Mouse (Mus musculus): ENCODE data around the gene Zfp365.
A peak's percentile ranks its signal among the peaks of the same experiment; 100 is the strongest.

The Zfp365 gene

DNA sequence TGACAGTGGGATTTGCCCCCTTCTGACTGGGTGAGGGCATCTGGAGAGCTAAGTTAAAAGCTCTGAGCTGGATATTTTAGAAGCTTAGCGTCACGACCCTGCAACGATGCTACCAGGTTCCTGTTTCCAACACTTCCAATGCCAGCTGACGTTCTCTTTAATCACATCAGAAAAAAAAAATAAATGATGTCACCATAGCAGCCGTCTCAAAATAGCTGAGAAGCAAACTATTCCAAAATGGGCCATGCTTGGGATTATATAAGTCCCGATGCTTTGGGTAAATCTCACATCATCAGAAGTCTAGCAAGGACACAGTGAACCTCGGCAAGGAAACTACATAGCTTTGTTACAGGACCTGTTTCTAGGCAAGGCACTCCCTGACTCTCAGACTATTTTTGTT is 9.1 kb downstream of the Zfp365 start:
- DNase-seq (ENCODE audit: low read depth, low spot score) = peak; percentile 88

DNA sequence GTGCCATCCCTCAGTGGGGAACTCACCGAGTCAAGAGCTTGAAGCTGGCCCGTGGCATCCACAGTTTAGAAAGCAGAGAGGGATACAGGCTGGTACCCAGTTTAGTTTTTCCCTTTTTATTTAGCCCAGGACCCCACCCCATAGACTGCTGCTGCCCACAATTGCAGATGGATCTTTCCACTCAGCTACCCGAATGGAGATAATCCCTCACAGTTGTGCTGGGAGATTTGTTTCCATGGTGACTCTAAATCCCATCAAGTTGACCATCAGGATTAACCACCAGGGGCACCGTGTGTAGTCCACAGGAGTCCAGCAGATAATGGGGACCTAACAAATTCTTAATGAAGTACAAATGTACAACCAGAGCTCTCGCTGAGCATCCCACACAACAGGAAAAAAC is 11.3 kb downstream of the Zfp365 start:
- DNase-seq (ENCODE audit: low read depth, low spot score) = no peak

DNA sequence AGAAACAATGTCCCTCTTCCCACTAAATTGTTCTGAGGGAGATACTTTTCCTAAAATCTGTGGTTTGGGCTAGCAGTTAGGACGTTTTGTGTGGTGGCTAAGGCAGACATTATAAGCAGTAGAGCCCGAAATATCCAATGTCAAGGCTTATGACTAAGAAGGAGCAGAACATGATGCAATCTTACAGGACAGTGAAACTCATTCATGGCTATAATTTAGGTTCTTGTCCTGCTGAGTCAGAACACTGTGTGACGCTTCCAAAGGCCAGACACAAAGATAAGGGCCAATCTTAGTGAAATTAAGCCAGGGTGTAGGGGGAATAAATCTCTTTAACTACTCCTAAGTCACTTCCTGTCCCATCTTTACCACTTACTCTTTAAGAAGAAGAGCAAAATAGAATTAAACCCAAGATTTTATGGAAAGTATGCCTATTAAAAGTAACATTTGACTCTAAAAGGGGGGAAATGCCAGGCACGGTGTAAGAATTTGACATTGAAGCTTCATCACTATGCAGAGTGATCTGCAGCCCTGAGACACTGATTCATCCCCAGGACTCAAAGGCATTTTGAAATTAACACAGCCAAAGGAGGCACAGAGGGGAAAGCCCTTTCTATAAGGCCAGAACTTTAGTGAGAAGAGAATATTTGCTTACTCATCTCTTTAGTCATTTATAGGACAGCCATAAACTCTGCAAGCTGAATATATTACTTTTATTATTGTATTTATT is 13.3 kb downstream of the Zfp365 start:
- peak; percentile 52 for DNase-seq (ENCODE audit: low read depth, low spot score)

DNA sequence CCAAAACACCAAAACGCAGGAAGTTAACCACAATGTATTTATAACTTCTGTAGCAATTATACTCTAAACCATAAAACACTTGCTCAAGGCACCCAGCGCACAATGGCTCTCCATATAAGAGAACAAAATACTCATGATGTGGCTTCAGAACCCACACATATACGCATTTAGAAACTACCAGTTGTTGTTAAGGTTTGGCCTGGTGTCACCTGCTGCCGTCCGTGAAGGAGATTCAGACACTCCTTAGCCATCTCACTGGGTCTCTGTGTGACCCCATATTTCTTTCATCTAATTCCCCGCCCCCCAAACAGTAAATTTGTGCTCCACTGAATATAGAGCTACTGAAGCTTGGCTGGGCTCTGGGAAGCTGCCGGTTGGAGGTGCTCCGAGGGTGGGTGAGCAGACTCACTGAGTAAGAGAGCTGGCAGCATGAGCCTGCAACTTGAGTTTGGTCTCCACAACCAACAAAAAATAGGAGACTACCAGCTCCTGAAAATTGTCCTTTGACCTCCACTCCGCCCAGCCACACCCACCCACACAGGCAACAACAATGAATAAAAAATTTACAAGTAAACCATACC is 14.0 kb downstream of the Zfp365 start:
- peak; percentile 58 for DNase-seq (ENCODE audit: low read depth, low spot score)

DNA sequence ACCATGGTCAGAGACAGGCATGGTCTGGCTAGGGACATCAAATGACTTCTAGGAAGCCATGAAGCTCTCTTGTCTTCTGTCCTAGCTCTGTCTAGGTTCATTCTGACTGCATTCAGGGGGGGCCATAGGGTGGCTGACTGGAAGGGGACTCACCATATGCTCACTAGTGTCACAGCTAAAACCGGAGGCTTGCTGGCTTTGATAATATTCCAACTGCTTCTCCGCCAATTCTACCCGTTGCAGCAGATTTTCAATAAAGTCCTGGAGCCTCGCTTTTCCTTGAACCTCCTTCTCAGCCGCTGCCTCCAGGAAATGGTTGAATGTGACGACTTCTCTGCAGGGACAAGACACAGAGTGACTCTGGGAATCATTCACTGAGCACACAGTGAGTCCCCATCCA is 15.2 kb downstream of the Zfp365 start:
- DNase-seq (ENCODE audit: low read depth, low spot score) = peak; percentile 77

DNA sequence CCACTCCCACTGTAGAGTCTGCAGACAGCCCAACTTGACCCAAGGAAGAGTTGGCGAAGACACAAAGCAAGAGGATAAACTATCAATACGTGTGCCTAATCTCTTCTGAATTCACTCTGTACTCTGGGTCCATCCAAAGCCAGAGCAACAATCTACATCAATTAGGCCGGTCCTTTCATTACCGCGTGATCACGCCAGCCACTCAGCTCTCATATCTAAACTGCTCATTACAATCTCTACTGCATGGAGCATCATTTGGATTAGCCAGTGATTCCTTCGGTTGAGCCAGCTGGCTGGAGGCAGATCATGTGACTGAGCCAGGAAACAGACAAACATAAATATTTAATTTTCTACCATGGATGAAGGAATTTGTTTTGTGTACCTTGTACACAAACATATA is 17.8 kb downstream of the Zfp365 start:
- no peak for DNase-seq (ENCODE audit: low read depth, low spot score)

DNA sequence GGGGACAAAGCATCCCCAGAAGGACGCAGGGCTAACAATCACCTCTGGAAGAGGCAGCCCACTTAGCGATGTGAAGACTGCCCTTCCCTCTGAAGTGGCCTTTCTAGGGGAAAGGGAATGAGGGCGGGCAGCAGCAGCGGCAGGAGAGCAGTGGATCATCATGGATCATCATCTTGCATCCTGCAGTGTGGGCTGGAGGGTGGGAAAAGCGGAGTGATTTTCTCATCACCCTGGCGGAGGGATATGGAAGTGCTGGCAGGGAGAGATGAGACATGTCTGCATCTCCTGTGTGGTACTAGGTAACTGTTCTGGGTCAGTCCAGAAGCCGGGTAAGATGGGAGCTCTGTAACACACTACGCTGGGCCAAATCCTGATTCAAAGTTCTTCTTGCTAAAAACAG is 18.4 kb downstream of the Zfp365 start:
- peak; percentile 78 for DNase-seq (ENCODE audit: low read depth, low spot score)

DNA sequence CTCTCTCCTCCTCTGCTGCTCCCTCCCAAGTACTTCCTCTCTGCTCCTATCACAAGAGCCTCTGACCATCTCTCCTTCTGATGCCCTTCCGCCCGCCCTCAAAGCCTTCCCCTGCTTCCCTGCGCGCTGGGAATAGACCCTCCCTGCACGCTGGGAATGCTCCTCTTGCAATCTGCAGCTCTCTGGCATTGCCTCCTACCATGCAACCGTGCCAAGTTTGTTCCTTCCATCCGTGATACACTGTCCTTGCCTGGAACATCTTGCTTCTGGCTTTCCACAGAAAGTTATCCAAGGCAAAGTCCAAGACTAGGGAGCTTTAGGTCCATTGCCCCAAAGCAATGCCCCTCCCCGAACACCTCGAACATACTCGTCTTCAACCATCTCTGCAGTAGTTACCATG is 19.2 kb downstream of the Zfp365 start:
- DNase-seq (ENCODE audit: low read depth, low spot score) = peak; percentile 70

DNA sequence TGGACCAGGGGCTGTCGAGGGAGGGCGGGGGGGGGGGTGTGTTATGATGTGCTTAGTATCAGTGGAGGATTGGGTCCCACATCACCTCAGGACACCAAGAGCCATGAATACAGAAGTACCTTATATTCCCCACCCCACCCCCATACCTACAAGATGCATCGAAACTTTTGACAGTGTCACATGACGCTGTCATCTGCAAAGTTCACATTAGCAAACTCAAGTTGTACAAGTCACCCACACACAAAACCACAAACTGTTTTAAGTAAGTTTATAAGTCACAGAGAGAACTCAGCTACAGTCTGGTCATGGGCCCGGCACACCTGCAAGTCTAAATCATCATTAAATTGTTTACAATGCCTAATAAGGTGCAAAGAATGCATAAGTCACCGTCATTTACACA is 21.3 kb downstream of the Zfp365 start:
- no peak for DNase-seq (ENCODE audit: low read depth, low spot score)

DNA sequence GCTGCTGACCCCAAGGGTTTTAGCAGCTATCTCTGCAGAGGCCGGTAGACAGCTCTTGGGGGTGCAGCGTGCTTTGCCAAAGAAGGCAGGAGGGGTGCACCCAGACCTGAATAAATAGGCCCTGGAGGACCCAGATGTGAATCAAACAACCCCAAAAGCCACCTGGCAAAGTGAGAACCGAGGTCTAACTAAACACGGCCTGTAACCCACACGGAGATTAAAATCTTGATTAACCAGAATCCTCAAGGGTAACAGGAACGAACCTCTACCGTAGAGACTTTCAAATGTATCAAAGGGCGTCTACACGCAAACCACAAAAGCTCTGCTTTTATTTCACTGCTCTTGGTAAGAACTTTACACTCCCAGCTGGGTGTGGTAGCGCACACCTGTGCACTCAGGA is 24.5 kb downstream of the Zfp365 start:
- DNase-seq (ENCODE audit: low read depth, low spot score) = no peak

DNA sequence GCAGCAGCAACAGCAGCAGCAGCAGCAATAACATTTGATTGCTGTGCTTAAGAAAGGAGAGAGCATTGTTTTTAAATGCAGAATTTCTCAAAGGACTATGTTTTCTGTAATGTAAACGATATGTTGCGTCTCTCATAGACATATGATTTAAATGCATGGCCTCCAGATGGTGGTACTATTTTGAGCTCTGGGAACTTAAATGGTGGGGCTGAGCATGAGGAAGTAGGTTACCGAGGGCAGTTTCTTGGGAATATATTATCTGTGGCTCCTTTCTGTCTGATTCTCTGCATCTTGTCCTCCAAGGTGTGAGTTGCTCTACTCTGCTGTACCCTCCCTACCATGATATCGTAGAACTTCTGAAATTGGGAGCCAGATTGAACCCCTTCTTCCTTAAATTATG is 31.8 kb downstream of the Zfp365 start:
- DNase-seq (ENCODE audit: low read depth, low spot score) = peak; percentile 47

DNA sequence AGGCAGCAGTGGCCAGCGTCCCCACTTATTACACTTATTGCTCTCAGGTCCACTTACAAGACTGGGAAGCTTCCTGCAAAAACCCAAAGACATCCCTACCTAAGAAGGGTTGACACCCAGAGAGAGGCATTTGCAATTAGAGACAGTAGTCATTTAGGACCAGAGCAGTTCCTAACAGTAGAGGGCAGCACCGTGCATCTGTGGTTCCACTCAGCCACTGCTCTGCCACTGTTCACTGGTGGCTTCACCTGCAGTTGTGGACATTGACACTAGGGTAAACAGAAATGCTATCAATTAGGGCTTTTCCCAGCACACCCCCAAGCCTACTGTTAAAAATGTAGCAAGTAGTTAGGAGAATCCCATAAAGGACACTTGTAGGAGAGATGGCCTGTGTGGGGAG is 40.7 kb downstream of the Zfp365 start:
- DNase-seq (ENCODE audit: low read depth, low spot score) = peak; percentile 85

DNA sequence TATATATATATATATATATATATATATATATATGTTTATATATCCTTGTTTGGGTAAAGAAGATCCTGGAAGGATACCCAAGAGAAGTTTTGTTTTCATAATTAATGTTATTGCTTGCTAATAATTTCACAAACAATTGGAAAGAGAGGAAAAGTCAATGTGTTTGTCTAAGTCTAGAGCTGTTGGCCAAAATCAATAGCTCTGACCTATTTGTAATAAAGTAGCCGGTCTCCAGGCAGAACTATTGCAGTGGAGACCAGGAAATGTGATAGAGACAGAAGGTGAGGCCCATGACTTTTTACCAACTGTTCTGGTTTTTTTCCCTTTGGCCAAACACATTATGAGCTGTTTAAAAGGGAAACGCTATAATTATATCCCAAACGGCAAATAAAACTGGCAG is 44.2 kb downstream of the Zfp365 start:
- no peak for DNase-seq (ENCODE audit: low read depth, low spot score)

DNA sequence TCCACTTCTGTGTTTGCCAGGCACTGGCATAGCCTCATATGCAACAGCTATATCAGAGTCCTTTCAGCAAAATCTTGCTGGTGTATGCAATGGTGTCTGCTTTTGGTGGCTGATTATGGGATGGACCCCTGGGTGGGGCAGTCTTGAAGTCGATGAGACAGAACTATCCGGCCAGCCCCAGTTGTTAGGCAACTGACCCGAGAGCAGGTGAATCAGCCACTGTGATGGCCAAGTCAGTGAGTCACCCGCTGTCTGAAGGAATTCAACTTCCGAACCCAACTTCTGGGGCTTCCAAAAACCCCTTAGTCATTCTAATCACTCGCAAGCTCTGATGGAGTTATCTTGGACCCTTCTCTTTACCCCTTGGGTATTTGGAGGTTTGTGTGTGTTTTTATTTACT is 46.6 kb downstream of the Zfp365 start:
- no peak for DNase-seq (ENCODE audit: low read depth, low spot score)

DNA sequence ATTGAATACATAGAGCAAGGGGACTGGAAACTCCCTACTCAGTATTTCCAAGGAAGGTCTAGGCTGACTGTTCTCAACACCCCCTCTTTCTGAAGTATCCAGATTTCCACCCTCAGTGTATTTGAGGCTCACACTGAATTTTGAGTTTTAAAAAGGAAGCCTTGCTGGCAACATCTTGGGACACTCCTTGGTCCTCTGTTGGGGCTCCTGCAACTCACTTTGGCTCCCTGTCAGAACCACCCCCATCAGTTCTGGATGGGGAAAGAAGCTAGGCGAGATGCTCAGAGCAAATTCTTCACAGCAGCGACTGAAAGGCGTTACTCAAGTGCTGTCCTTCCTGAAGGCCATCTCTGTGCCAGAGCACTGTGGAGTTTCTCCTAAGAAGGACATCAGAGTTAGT is 47.4 kb downstream of the Zfp365 start:
- DNase-seq (ENCODE audit: low read depth, low spot score) = peak; percentile 84

DNA sequence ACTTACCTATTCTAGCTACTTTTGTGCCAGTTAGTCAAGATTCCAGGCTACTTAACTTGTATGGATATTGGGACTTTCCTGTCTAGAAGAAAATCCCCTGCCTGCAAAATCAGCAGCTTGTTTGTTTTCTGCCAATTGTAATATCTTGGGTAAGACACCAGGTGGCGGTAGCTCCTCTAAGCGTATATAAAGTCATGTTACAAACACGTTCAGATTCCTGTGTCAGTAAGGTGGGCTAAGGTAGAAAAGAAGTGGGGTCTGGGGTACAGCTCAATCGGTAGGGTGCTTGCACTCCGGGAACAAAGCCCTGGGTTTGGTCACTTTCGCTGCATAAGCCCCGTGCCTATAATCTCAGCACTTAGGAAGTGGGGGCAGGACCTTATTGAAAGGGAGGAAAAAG is 50.1 kb downstream of the Zfp365 start:
- DNase-seq (ENCODE audit: low read depth, low spot score) = peak; percentile 66

DNA sequence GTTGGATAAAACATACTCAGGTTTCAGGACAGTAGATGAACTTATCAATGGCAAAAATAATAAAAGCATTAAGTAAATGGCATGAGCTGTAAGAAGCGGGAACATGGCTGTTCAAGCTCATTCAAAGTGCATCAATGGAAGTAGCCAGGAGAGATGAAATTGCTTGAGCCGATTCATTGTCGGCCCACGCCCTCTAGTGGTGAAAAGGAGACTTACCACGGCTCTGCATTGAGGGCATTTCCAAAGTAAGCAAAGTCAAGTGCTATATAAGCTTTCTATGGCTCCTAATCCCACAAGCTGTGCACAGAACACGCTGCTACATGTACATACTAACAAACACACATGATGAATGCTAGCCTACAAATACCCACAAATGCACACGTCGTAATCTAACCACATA is 53.6 kb downstream of the Zfp365 start:
- peak; percentile 88 for DNase-seq (ENCODE audit: low read depth, low spot score)

DNA sequence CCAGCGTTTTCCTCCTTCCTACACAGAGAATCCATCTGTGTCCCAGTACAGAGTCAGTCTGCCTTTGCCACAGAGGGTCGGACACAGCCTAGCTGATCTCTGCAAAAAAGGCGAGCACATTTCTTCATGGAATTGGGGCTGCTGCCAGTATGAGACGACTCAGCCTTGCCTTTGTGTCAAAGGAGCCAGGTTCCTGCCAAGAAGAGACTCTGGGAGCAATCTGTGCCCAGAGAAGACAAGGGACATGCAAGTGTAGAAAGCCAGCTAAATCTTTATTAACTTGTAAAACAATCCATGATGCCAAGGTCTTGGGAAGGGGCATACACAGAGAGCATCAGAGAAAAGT is 54.9 kb downstream of the Zfp365 start:
- no peak for DNase-seq (ENCODE audit: low read depth, low spot score)

DNA sequence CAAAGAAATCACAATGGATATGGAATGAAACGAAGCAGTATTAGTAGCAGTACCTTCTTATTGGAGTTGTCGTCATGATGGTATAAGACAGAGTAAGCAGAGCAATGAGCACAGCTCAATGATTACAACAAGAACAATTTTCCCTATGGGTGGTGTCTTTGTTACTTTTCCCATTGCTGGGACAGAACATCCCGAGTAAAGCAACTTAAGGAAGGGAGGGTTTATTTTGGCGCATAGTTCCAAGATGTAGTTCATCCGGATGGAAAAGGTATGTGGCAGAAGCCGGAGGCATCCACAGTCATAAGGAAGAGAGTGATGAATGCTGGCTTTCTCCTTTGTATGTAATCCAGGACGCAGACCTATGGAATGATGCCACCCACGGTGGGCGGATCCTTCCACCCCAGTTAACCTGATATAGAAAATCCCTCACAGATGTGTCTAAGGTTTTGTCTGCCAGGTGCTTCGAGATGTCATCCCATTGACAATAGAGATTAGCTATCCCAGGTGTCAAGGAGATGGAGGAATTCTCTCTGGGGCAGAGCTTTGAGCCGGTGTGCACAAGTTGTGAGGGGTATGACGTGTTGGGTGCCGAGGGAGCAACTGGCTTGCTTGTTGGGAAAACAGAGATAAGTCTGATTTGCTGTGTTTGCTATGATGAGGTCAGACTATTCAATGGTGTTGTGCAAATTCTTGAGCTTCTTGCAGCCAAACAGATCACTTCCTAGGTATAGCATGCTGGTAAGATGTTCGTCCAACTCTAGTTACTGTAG is 55.5 kb downstream of the Zfp365 start:
- no peak for DNase-seq (ENCODE audit: low read depth, low spot score)

DNA sequence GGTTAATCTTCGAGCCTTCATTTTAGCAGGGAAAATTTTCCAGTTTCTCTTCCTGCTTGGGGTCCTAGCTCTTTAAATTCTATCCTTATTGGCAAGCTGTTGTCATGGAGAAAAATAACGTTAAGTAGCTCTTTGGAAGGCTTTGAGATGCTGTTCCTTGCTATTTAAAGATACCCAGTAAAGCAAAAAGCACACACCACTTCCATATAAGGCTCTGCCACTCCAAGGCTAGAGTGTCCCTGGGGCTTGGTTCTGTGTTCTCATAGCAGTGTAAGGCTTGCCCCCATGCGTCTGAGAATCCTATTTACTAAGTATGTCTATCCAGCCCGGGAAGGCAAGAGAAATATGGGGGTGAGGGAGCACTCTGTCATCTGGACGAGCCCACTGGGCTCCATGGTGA is 56.7 kb downstream of the Zfp365 start:
- peak; percentile 32 for DNase-seq (ENCODE audit: low read depth, low spot score)

DNA sequence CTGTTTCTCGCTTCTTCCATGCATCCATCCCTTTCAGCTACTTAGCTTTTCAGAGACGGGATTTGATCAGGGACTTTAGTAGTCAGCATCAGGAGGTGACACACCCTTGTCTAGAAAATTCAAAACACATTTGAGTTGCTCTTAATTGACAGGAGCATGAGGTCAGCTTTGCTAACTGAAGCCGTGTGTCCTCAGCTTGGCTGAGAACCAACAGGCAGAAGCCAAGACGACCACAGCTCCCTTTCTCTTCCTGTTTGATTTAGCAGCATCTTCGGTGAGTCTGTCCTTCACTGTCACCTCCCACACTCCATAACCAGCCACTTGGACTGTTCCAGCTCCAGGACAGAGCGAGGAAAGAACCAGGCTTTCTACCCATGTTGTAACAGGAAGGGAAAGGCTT is 60.1 kb downstream of the Zfp365 start:
- no peak for DNase-seq (ENCODE audit: low read depth, low spot score)

DNA sequence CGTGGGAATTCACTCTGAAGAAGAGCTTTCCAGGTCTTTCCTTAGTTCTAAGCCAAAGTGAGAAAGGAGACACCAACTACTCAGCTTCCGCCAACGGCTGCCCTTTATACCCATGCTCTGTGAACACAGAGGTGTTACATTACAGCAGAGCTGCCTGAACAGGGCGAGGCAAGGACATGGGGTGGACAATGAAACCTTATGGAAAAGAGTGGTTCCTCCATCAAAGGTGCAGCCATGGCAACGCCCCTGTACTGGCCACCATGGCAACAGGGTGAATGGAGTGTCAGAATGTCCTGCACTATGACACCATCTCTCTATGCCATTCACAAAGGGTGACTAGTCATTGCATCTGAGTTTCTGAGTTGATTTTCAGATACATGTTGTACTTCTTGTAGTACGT is 61.4 kb downstream of the Zfp365 start:
- no peak for DNase-seq (ENCODE audit: low read depth, low spot score)

DNA sequence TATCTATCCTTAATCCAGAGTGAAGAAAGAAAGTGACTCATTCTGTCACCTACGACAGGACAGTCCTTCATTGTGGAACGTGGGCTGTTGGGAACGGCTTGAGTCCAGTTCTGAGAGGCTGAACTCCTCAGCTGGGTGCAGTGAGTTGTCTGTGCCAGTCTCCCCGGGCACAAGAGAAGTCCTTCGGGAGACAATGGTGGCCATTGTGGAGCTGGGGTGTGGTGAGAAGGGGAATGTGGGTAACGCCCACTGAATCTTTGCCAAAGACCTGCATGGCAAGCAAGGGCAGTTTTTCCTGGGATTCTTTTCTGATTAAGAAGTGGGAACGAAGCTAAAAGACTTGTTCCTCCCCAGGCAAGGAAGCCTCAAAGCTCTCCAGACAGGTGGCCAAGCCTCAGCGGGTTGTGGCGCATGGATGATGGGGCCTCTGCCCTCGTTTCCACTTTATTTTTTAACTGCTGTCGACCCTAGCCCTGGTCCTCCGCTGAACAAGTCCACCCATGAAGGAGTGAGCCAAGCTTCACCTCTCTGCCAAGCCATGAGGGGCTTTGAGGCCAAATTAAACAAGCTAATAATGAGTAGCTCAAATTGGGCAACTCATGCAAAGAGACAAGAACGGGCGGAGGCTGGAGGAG is 66.3 kb downstream of the Zfp365 start:
- peak; percentile 73 for DNase-seq (ENCODE audit: low read depth, low spot score)

Data from brain, adult 2 months (tissue).